Mouse (Mus musculus): Measurements from ENCODE around the gene Gcfc2. TPM values are rescaled to one million over a fixed set of nuclear protein-coding genes. Genes with fewer than 3 reads are reported as not detected.

Gene Gcfc2
- total RNA-seq, 1 experiment, result 17.8 TPM

DNA sequence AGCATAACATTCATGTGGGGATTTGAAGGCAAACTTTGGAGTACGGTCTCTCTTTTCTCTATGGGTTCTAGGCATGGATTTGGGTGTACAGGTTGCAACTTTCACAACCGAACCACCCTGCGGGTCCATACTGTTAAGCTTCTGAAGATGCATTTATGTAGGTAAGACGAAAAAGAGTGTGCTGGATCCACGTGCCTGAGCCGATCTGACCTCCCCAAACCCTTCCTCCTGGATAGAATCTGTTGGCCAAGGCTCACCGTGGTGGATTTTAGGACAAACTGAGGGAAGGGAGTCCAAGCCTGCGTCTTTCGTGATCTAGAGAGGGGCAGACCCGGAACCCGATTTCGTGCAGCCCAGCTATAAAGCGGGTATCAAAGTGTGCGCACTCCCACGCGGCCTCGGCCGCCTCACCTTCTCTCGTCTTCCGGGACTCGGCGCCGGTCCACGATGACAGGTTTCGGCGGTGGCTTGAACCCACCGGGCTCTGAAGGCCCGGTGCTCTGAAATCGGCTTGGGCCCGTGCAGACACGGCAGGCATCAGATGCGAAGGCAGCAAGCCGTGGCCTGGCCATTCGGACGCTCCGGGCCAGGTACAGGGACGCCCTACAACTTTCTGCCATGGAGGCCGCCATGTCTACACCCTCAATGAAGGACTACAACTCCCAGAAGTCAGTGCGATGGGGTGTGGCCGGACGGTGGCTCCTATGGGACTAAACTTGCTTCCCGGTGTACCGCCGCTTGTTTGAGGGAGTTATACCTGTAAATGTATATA, 42.0 kb downstream of the Gcfc2 start, which contains the start of gene Mrpl19:
TSS of gene Mrpl19 (minus strand) at position 663 of the 772 bp plus-strand sequence.
- no peaks in the 10 kb centered on the region for H3K4me1 ChIP-seq (ENCODE audit: control insufficient read depth in 2 of 2, insufficient read depth in 2 of 2, low read length in 2 of 2, poor library complexity in 1 of 2)
- H3K9ac ChIP-seq (ENCODE audit: insufficient read depth, low read depth, low read length, poor library complexity, severe bottlenecking), result peak within 1 kb of the TSS; percentile 93
- in situ Hi-C loops (cut with MboI; ENCODE audit: low sequenced_read_pairs in 2 of 2, unreplicated experiment in 2 of 2), result no loop called here
- H3K9me3 ChIP-seq (ENCODE audit: control insufficient read depth, insufficient read depth, low read depth, low read length), result no peaks in the 10 kb centered on the region
- peak; percentile 87 for DNase-seq (ENCODE audit: low read depth, low spot score)
- peak within 1 kb of the TSS; percentile 85 to 99 for H3K4me3 ChIP-seq (ENCODE audit: insufficient read depth in 1 of 2, low read depth in 1 of 2, low read length in 2 of 2, poor library complexity in 1 of 2, severe bottlenecking in 1 of 2)
- H3K36me3 ChIP-seq (ENCODE audit: control insufficient read depth, insufficient read depth, low read length, poor library complexity, severe bottlenecking), result peaks cover 6% of the 10 kb centered on the region
- no peak within 1 kb of the TSS for H3K27ac ChIP-seq (ENCODE audit: insufficient read depth, low read depth, low read length, poor library complexity, severe bottlenecking)
- TF ChIP-seq ZNF384 (IDR thresholded peaks at IDR 0.05; ENCODE audit: low read depth, low read length), result no peak
- no peak for TF ChIP-seq MAFK (IDR thresholded peaks at IDR 0.05; ENCODE audit: insufficient read depth, low read depth, low read length)
- TF ChIP-seq HCFC1 (IDR thresholded peaks at IDR 0.05; ENCODE audit: borderline replicate concordance, insufficient read depth, low read length), result peak; percentile 97
- TF ChIP-seq CHD2 (IDR thresholded peaks at IDR 0.05; ENCODE audit: low read depth, low read length), result no peak
- no peak for TF ChIP-seq ZC3H11A (IDR thresholded peaks at IDR 0.05; ENCODE audit: borderline replicate concordance, low read depth, low read length)

DNA sequence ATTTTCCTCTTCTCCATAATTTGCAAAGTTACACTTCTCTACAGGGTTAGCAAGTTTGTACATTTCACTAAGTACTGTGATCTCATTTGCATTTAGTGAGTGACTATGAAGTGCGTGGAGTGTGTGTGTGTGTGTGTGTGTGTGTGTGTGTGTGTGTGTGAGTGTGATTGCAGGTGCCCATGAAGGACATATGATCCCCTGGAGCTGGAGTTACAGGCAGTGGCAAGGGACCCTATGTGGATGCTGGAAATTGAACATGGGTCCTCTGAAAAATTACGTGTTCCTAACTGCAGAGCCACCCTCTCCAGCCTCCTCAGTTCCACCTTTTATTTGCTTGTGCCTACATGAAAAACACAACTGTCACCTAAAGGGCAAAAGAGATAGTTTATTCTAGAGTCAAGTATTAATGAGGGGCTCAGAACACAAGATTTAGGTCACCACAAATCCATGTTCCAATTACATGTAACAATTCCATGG, 42.6 kb downstream of the Gcfc2 start:
- Histone ChIP-seq H3K9ac (ENCODE audit: insufficient read depth, low read depth, low read length, poor library complexity, severe bottlenecking) (no peak overlapping the region), H3K27ac (ENCODE audit: insufficient read depth, low read depth, low read length, poor library complexity, severe bottlenecking) (no peak overlapping the region), H3K36me3 (ENCODE audit: control insufficient read depth, insufficient read depth, low read length, poor library complexity, severe bottlenecking) (peaks cover 2% of the 10 kb centered on the region), H3K4me1 (ENCODE audit: control insufficient read depth in 2 of 2, insufficient read depth in 2 of 2, low read length in 2 of 2, poor library complexity in 1 of 2) (no peaks in the 10 kb centered on the region), H3K9me3 (ENCODE audit: control insufficient read depth, insufficient read depth, low read depth, low read length) (no peaks in the 10 kb centered on the region), H3K4me3 (ENCODE audit: insufficient read depth in 1 of 2, low read depth in 1 of 2, low read length in 2 of 2, poor library complexity in 1 of 2, severe bottlenecking in 1 of 2) (peak overlapping the region; percentile 85 to 99)
- no peak for DNase-seq (ENCODE audit: low read depth, low spot score)
- in situ Hi-C loops (cut with MboI; ENCODE audit: low sequenced_read_pairs in 2 of 2, unreplicated experiment in 2 of 2), result no loop called here
- TF ChIP-seq MAFK (IDR thresholded peaks at IDR 0.05; ENCODE audit: insufficient read depth, low read depth, low read length) (no peak), HCFC1 (IDR thresholded peaks at IDR 0.05; ENCODE audit: borderline replicate concordance, insufficient read depth, low read length) (no peak), CHD2 (IDR thresholded peaks at IDR 0.05; ENCODE audit: low read depth, low read length) (no peak), ZC3H11A (IDR thresholded peaks at IDR 0.05; ENCODE audit: borderline replicate concordance, low read depth, low read length) (no peak), ZNF384 (IDR thresholded peaks at IDR 0.05; ENCODE audit: low read depth, low read length) (no peak)

DNA sequence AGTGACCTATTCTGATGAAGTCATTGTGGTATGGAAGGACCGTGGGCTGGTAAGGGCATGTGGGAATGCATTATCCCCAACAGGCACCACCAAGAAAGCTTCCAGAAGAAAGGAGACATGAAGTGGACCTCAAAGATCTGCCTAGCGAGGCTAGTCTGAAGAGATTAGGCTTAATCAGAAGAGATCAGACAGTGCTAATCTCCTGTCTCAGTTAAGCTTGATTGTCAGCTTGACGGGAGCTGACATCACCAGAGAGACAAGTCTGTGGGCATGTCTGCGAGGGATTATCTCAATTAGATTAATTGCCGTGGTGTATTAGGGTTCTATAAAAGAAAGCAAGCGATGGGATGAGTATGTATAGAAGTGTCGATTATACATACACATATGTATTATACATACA, 47.7 kb downstream of the Gcfc2 start:
- H3K9ac ChIP-seq (ENCODE audit: insufficient read depth, low read depth, low read length, poor library complexity, severe bottlenecking), result no peak overlapping the region
- in situ Hi-C loops (cut with MboI; ENCODE audit: low sequenced_read_pairs in 2 of 2, unreplicated experiment in 2 of 2), result no loop called here
- H3K4me1 ChIP-seq (ENCODE audit: control insufficient read depth in 2 of 2, insufficient read depth in 2 of 2, low read length in 2 of 2, poor library complexity in 1 of 2), result no peaks in the 10 kb centered on the region
- no peak overlapping the region for H3K4me3 ChIP-seq (ENCODE audit: insufficient read depth in 1 of 2, low read depth in 1 of 2, low read length in 2 of 2, poor library complexity in 1 of 2, severe bottlenecking in 1 of 2)
- H3K36me3 ChIP-seq (ENCODE audit: control insufficient read depth, insufficient read depth, low read length, poor library complexity, severe bottlenecking), result no peaks in the 10 kb centered on the region
- no peak overlapping the region for H3K27ac ChIP-seq (ENCODE audit: insufficient read depth, low read depth, low read length, poor library complexity, severe bottlenecking)
- no peak for DNase-seq (ENCODE audit: low read depth, low spot score)
- H3K9me3 ChIP-seq (ENCODE audit: control insufficient read depth, insufficient read depth, low read depth, low read length), result no peaks in the 10 kb centered on the region
- TF ChIP-seq ZC3H11A (IDR thresholded peaks at IDR 0.05; ENCODE audit: borderline replicate concordance, low read depth, low read length) (no peak), MAFK (IDR thresholded peaks at IDR 0.05; ENCODE audit: insufficient read depth, low read depth, low read length) (no peak), ZNF384 (IDR thresholded peaks at IDR 0.05; ENCODE audit: low read depth, low read length) (no peak), HCFC1 (IDR thresholded peaks at IDR 0.05; ENCODE audit: borderline replicate concordance, insufficient read depth, low read length) (no peak), CHD2 (IDR thresholded peaks at IDR 0.05; ENCODE audit: low read depth, low read length) (no peak)

DNA sequence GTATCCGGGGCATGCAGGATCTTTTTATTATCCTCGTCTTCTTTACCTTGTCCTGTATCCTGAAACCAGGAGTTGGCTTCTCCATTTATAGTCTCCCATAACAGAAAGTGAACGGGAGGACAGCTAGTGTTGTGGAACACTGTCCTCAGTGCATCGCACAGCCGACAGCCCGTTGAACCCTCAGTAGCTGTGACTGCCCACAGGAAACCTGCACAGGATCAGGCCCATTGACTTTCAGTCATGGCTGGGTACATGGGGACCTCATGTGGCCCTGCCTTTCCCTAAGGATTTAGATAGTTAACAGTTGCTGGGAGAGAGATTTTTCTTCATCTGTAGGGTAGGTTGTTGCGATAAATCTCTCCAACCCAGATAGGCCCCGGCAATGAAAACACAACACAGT, 49.1 kb downstream of the Gcfc2 start:
- no peak for TF ChIP-seq HCFC1 (IDR thresholded peaks at IDR 0.05; ENCODE audit: borderline replicate concordance, insufficient read depth, low read length)
- no peak for TF ChIP-seq ZNF384 (IDR thresholded peaks at IDR 0.05; ENCODE audit: low read depth, low read length)
- no peak for TF ChIP-seq ZC3H11A (IDR thresholded peaks at IDR 0.05; ENCODE audit: borderline replicate concordance, low read depth, low read length)
- no peak for TF ChIP-seq CHD2 (IDR thresholded peaks at IDR 0.05; ENCODE audit: low read depth, low read length)
- no peak for TF ChIP-seq MAFK (IDR thresholded peaks at IDR 0.05; ENCODE audit: insufficient read depth, low read depth, low read length)
- Histone ChIP-seq H3K9me3 (ENCODE audit: control insufficient read depth, insufficient read depth, low read depth, low read length) (no peaks in the 10 kb centered on the region), H3K4me1 (ENCODE audit: control insufficient read depth in 2 of 2, insufficient read depth in 2 of 2, low read length in 2 of 2, poor library complexity in 1 of 2) (no peaks in the 10 kb centered on the region), H3K36me3 (ENCODE audit: control insufficient read depth, insufficient read depth, low read length, poor library complexity, severe bottlenecking) (no peaks in the 10 kb centered on the region), H3K27ac (ENCODE audit: insufficient read depth, low read depth, low read length, poor library complexity, severe bottlenecking) (no peak overlapping the region), H3K9ac (ENCODE audit: insufficient read depth, low read depth, low read length, poor library complexity, severe bottlenecking) (no peak overlapping the region), H3K4me3 (ENCODE audit: insufficient read depth in 1 of 2, low read depth in 1 of 2, low read length in 2 of 2, poor library complexity in 1 of 2, severe bottlenecking in 1 of 2) (no peak overlapping the region)
- in situ Hi-C loops (cut with MboI; ENCODE audit: low sequenced_read_pairs in 2 of 2, unreplicated experiment in 2 of 2), result no loop called here
- no peak for DNase-seq (ENCODE audit: low read depth, low spot score)
